Mouse (Mus musculus): Measurements from ENCODE around the gene Phkb. TPM values are rescaled to one million over a fixed set of nuclear protein-coding genes. Genes with fewer than 3 reads are reported as not detected.

Gene Phkb
- total RNA-seq (2023) = 10 to 100 TPM; 29.2 to 31.9 TPM

GRCm38 (mm10) chr8:85840657-85841488, at the start of gene Phkb, which contains the start of gene Itfg1:
Gene Phkb (plus strand): TSS chr8:85840959.
Gene Itfg1 (minus strand): TSS chr8:85840921.

Other genes starting within 250 kb of the Phkb start
- 1 to 10 TPM; 4.0 to 4.1 TPM for gene Neto2, start 140.0 kb upstream of the Phkb start, total RNA-seq (2023)
- 10 to 100 TPM; 25.8 to 28.9 TPM for gene Itfg1, start within 50 bp of the Phkb start, total RNA-seq (2023)